Mouse (Mus musculus) adipocyte (in vitro differentiated cells): ENCODE results near the gene Capg.
"Not testable (repeated sequence)": the region's sequence is repeated elsewhere in the genome, so short reads cannot be mapped to it uniquely, and the experiment has no call there.

ENCODE experiments used
- DNase-seq: peaks from one replicate; pipeline ENCODE4 v3.0.0-alpha.2; 2016; ENCODE audit warnings: low spot score

The Capg gene

DNA sequence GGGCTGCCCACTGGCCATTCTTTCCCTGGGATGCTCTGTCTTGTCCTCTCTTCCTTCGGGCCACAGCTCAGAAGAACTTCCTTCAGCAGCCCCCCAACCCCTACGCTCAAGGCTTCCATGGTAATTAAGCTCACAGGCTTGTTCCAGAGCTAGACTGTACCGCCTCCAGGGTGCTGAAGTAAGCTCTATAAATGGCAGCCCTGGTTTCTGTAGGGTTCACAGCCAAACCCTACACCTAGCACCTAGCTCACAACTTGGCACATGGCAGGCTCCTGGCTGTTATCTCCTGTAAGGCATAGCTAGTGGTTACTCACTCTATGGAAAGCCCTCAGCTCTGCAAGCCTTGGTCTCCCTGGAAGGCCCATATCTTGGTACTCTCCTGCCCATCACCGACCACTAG is 11.6 kb upstream of the Capg start:
- no peak for DNase-seq

DNA sequence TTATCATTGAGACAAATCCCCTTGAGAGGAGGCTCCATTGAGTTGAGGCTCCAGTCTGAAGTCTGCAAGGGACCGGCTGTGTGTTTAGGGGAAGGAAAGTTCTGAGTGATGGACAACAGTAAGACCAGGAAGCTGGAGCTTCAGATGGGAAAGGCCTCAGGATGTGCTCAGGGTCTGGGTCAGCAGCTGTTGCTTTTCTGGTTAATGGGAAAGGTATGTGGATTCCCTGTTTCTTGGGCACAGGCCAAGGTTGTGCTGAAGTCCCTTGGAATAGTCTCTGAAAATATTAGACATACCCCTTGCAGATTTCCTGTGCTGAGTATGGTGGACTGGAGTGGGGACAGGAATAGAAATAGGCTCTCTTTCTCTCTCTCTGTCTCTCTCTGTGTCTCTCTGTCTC is 10.6 kb upstream of the Capg start:
- not testable (repeated sequence) for DNase-seq

DNA sequence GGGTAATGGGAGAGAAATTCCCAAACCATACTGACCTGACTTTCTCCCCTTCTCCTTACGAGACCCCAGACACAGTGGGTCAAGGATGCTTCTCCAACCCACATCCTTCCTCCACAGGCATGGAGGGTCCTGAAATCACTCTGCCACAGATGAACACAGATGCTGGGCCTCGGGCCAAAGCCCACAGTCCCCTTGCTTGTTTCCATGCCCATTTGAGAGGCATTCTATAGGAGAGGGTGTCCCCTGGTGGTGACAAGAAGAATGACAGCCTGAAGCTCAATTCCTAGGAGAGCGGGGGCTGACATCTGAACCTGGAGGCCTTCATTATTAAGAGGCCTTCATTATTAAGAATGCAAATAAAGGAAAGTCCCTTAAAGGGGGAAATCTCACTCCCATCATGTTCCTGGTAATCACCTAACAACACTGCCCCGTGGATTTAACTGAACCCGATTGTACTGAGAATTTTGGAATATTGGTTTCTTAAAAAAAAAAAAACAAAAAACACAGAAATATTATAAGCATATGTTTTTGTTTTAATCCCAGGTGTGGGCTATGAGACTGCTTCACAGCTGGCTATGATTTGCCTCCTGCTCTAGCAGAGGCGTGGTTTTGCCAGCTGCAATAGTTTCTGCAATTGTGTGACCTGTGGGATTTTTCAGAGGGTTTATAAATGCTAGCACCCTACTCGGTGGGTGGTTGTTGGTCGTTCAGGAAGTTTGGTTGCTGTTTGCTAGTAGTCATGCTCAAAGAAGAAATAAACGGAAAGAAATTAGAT is 10.0 kb upstream of the Capg start:
- peak; percentile 76 for DNase-seq

DNA sequence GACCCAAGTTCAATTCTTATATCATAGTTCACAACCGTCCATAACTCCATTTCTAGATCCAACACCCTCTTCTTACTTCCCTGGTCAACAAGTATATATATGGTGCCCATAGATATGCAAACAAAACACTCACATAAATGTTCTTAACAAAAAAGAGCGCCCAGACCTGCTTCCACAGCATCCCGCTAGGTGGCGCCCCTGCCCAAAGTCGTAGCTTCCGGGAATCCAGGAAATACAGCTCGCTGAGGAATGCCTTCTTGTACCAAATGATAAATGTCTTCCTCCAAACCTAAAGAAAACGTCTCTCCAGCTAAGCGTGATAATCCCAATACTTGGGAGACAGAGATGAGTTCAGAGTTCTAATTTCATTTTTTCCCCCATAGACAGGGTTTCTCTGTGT is 9.0 kb upstream of the Capg start:
- DNase-seq: peak; percentile 86

DNA sequence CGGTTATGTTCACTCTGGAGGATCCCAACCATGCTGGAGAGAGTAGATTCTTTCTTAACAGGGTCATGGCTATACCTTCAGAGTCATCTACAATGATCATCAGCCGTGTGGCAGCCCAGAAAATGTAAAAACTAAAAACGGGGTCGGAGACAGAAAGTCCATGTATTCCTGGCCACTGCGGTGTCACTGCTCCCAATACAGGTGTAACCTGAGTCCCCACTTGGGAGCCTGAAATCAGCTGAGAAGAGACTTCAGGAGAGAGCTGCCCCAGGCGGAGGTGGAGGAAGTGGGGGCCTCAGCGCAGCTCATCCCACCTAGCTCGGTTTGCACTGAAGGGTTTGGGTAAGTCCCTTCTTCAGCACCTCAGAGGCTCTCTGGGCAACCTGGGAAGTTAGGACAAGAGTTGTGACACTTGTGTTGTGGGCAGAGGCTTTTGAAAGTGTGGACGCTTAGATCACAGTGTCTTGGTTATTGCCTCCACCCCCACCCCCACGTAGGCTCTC is 6.1 kb upstream of the Capg start:
- DNase-seq: no peak

DNA sequence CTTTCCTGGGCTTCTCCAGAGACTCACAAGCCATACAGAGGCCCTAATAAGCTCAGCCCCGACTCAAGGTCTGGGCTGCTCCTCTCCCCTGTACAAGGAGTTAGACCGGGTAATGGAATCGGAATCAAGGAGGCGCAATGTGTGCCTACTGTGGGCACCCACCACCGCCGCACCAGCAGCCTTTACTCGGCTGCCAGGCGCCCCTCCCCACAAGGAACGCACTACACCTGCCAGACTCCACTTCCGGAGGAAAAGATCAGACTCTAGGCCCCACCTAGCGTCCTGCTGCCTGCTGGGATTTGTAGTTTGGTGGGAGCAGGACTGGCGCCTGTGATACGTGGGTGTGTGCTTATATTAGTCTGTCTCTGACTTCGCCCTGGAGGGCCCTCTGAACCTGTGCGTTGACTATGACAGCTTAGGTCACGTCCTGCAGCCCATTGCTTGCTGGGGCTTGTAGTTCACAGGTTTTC is 5.6 kb upstream of the Capg start:
- peak; percentile 62 for DNase-seq

DNA sequence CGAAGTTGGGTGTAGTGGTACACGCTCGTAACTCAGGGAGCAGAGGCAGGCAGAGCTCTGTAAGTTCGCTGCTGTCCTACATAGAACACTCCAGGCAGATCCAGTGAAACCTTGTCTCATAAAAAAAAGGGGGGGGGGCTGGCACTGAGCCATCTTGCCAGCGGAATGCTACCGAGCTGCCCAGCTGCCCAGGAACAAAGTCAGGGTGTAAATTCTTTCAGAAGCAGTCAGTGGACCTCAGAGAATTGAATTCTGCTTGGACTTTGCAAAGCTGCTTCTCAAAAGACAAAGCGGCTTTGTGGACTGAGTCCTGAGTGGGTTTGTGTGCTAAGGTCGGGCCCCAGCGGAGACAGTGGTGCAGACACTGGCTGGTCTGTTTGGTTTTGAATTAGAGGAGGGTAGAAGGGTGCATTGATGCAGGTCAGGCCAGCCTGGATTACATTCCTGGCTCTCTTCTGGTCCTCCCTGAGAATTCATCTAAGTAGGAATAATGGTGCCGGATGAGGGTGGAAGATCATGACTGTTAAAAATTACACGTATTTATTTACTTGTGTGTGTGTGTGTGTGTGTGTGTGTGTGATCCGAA is 833 bp upstream of the Capg start:
- DNase-seq: no peak

DNA sequence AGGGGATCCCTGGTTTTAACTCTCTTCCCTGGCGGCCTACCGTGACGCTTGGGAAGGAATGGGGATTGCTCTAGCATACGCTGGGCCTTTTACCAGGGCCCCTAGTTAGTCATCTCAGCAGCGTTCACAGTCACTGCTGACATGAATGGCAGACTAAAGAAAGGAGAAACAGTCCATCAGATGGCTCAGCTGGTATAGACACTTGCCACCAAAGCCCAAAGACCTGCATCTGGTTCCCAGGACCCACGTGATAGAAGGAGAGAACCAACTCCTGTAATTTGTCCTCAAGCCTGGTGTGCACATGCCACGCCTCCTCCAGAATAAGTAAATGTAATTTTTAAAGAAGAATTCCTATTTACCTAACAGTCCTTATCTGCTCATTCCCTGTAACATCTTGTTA is 1.2 kb downstream of the Capg start:
- no peak for DNase-seq

DNA sequence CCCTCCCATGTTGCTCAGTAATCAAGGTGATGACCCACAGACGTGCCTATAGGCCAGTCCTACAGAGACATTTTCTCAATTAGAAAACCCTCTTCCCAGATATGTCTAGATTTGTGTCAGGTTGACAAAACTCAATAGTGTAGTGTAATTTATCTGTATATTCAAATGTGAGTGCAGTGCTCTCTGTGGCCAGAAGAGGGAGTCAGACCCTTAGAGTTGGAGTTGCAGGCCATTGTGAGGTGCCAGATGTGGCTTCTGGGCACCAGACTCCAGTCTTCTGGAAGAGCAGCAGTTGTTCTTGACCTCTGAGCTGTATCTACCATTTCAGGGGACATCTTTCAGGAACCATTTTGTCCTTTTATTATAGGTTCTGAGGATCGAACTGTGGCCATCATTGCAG is 2.9 kb downstream of the Capg start:
- DNase-seq: no peak

DNA sequence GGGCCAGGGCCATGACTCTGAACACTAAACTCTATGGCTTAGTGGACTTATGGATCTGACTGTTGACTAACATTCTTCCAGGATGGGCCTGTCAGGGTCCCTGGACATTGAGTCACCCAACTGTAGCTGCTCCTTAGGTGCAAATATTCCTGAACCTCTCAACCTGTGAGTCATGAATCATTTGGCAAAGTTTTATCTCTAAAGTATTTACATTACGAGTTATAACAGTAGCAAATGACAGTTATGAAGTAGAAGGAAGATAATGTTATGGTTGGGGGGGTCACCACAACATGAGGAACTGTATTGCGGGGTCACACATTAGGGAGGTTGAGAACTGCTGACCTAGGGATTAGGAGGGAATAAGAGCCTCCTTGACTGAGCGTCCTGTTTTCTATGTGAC is 3.7 kb downstream of the Capg start:
- DNase-seq: no peak

DNA sequence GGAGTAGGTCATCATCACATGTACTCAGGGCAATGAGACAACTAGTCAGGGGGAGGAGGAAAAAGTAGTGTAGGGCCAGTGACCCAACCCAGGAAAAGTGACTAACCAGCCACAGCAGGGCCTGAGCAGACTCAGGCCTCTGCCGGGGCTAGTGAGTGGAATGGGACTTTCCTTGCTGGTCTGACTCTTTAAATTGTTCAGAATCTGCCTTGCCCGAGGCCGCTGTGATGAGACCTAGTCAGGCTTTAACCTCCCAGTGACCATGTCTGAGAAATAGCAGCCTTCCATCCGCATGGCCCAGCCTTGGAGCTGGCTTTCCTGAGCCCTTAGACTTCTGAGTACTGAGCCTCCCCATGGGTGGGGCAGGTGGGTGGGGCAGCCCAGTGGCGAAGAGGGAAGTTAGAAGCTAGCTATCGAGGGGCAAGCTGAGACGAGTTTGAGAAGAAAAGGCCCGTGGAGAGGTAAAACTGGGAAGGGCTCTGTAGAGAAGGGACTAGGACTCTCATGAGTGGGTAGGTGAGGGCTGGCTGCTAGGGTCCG is 4.9 kb downstream of the Capg start:
- peak; percentile 61 for DNase-seq

DNA sequence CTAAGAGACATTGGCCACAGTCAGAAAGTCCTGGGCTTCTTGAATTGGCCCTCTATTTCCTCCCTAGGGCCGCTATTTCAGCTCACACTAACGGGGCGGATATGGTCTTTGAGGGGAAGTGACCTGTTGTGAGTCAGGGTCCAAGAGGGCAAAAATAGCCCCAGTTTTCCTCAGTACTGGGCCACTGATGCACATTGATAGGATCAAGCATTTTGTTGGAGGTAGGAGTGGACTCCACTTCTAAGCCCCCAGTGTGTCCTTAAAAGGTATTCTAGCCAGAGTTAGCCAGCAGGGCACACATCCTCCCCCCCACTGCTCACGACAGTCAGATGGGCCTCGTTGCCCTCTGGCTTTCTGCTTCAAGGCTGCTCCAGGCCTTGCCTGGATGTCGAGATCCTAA is 5.8 kb downstream of the Capg start:
- no peak for DNase-seq

DNA sequence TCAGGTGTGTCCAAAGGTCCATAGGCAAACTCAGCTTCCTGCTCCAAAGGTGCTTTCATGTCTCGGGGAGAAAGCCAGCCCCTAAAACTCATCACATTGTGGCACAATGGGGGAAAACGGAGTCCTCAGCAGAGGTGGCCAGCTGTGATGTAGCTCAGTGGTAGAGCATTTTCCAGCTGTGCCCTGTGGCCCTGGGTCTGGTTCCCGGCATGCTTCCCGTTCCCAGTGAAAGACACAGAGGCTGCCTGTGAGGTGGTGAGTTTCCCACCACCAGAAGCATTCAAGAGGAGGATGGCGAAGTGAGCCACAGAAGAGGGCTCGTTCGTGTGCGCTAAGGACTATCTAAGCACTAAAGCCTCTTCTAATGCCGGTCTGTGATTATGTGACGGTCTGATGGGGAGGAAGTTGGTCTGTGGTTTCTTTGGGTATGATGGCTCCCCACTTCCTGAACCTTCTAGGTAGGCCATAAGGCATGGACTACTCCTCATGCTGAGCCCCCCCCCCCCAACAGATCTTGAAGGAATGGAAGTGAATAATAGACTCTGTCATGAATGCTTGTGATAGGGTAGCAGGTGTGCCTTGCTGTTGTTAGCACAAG is 6.4 kb downstream of the Capg start:
- no peak for DNase-seq

DNA sequence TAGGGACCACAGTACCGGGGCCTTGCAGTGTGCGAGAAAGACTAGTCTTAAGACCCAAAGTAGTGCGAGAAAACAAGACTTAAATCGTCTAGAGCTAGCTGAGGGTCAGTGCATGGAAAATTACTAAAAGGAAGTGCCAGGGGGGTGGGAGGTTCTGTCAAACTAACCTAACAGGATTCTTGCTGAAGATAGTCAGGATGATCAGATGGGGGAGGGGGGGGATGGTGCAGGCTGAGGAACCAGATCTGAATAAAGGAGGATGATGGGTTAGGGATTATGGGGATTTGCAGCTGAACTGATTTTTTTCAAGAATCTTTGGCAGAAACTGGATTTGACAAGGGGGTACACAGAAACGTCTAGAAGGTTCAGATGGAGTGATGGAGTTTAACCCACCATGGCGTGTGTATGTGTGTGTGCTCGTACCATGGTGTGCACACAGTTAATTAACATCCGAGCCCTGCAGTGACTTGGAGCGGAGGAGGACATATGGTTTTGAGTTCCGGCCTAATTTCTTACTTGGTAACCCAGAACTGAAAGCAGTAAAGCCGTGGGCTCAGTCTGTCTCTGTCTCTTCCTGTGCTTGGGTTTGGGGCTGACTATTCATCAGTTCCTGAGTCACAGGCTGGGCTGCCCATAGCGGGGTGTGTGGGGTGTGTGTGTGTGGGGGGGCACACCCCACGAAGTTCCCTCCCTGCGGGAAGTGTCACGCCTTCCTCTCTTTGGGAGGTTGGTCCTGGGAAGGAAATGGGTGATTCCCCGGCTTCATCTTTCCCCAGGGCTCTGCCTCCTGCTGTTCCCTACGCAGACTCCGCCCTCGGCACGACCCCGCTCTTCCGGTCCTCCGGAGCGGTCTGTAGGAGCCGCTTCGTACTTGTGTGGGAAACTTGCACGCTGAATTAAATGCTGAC is 8.2 kb downstream of the Capg start:
- peak; percentile 72 for DNase-seq

DNA sequence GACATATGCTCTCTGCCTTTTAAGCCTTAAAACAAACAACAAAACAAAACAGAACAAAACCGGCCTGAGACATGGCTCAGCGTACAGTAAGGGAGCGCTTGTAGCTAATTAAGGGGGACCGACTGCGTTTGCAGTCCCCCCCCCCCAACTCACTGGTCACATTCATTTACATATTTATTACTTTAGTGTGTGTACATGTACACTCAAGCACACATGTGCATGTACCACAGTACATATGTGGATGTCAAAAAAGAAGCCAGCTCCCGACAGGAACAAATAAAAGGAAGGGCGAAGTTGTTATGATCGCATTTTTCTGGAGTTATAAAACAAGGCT is 8.9 kb downstream of the Capg start:
- no peak for DNase-seq

DNA sequence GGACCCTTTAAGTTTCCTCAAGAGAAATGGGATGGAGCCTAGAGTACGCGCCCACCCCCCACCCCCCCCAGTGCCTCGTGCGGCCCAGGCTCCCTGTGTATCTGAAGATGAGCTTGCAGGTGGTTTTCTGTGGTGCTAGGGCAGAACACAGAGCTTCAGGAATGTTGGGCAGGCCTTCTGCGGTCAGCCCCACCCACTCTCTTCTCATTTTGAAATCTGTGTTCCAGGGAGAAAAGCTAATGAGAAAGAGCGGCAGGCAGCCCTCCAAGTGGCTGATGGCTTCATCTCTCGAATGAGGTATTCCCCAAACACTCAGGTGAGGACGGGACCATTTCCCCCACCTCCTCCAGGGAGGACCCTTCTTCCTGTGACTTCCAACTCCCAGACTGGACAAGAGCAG is 16.6 kb downstream of the Capg start:
- no peak for DNase-seq

DNA sequence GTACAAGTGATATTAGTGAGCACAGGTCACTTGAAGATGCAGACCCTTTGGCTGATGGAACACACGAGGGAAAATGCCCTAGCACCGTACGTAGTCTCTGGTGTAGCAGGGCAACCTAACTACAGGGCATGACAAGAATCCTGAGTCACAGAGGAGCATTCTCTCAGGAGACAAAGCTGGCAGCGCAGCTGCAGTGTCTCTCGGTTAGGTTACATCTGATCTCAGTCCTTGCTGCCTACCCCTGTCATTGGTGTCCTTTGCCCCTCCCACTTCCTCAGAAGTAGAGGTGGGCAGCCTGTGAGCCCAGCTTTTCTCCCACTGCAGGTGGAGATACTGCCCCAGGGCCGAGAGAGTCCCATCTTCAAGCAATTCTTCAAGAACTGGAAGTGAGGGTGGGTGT is 18.3 kb downstream of the Capg start:
- DNase-seq: no peak

DNA sequence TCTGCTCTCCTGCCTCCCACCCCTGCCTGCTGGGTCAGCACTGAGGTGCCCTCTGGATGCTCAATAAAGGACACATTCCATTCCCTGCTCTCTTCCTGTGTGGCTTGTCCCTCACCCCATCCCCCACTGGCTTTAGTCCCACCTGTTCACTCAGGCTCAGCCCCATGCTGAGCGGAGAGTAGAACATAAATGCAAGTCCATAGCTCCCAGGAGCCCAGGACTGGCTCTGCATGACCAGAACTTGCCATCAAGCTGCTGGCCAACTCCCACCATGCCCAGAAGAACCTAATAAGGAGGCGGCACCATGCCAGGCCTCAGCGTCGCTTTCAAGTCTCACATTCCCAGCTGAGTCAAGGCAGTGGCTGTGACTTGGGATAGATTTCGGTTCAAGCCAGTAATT is 18.7 kb downstream of the Capg start:
- DNase-seq: no peak

DNA sequence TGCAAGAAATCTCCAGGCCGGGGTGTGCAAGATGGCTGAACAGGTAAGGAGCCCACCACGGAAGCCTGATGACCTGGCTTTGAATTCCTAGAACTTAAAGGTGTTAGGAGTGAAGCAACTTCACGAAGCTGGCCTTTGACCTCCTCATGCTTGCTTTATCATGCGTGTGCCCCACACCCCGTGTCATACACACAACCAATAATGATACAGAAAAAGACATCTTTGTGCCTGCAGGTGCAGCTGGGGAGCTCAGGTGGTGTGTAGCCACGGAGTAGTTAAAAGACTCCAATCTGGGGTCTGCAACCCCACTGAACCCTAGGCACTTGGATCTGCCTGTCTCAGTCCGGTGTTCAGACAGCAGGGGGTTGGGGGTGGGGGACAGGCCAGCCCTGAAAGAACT is 21.3 kb downstream of the Capg start:
- no peak for DNase-seq

DNA sequence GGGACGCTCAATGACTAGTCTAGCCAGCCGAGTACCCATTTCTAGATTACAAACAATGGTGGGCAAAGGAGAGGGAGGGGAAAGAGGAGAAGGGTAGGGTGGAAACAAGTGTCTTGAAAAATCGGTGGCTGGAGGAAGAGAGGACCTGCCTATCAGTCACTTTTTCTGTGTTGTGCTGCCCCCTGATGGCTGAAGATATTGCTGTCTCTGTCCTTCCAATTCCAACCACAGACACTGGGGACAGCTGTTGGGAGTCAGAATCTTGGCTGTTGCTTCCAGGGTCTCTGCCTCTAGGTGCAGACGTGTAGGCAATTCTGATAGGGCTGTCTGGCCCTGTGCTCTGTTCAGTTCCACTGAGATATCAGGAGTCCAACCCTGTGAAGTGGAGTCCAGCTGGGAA is 21.9 kb downstream of the Capg start:
- peak; percentile 95 for DNase-seq

DNA sequence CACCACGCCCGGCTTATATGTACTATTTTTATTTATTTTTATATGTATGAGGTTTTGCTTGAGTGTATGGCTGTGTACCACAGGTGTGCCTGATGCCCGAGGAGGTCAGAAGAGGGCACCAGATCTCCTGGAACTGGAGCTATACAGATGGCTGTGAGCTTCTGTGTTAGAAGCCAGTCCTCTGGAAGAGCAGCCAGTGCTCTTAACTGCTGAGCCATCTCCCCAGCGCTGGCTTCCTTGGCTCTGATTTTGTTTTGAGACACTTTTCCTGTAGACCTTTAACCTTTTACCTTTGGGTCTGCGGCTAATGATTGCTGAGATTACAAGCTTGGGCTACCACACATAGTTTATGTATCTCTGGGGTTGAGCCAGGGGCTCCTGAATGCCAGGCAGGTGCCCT is 23.3 kb downstream of the Capg start:
- DNase-seq: peak; percentile 41

DNA sequence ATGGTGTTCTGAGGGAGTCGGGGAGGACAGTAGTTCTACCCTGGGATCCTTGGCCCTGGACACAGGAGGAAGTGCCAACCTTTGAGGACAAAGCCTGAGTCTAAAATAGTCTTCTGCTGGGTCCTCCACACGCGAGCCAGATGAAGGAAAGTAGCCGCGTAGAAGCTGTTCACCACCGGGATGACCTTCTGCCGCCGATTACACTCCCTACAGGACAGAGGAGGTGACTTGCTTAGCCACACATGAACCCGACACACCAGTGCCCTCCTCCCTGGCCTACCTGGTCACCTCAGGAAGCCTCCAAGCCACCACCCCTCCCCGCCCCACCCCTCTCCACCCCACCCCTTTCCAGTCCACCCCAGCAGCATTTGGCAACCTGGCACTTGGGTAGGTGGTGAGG is 24.5 kb downstream of the Capg start:
- no peak for DNase-seq
